Mouse (Mus musculus) ovary, adult 2 months (tissue): ENCODE results near the gene Cntn2. TPM values are rescaled to one million over a fixed set of nuclear protein-coding genes. Genes with fewer than 3 reads are reported as not detected.

ENCODE experiments used
- polyA plus RNA-seq: library from polyadenylated mRNA; depleted of rRNA; stranded (reverse); fragments of >200 nt; gene quantifications from 2 replicates; pipeline ENCODE4 v1.2.3, GENCODE M21; 2012; rRNA removed

The Cntn2 gene
- 1.3 and 2.0 TPM in 2 replicates for polyA plus RNA-seq

DNA sequence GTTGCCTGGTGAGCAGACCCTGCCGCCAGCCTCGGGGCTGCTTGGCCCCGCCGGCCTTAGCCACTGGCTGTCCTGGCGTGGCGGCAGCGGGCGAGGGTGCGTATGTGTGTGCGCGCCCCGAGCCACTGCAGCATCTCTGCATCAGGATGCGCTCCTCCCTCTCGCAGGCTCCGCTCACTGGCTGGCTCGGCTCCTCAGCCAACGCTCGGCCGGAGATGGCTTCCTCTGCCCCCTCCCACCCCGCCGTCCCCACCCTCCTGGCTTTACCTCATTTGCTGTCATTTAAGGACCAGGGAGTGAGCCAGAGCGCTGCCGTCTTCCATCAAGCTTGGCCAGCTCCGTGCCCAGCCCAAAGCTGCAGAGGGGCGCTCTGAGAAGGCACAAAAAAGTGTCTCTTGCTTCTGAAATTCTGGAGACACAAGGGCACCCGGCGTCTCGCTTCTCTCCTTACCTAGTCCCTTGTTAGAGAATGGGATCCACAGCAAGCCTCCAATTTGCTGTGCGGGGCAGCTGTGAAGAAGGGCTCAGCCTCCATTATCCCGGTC is at the start of gene Cntn2:
Gene Cntn2 (minus strand): TSS at position 495 of the 545 bp plus-strand sequence.

DNA sequence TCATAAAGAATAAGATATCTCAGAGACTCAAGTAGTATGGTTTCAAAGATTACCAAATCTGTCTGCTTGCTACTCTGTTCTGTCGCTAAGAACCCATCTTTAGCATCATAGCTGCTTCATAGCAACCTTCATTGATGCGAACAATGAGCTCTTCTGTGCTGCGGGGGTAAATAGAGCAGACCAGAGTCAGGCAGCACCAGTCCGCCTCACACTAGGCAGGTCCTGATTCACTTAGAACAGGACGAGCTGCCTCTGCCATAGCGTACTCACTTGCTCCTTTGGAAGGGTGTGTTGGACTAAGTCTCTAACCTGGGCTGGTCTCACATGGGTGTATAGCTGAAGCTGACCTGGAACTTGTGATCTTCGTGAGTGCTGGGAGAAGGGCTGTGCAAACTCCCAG is 37.0 kb downstream of the Cntn2 start, which contains the start of gene Tmem81:
Gene Tmem81 (plus strand): TSS at position 173 of the 400 bp plus-strand sequence.

GRCm38 (mm10) chr1:132476928-132477691 is 65.9 kb downstream of the Cntn2 start, which contains the start of gene Rbbp5:
TSS of gene Rbbp5 (plus strand) at chr1:132477365.

Other genes starting within 250 kb of the Cntn2 start
- 1.6 and 1.7 TPM in 2 replicates for gene Klhdc8a, start 244.6 kb downstream of the Cntn2 start, polyA plus RNA-seq
- 5.9 and 6.9 TPM in 2 replicates for gene Nuak2, start 227.1 kb downstream of the Cntn2 start, polyA plus RNA-seq
- gene Tmcc2, start 152.0 kb downstream of the Cntn2 start, polyA plus RNA-seq: 20.9 and 21.6 TPM in 2 replicates
- gene Dstyk, start 125.7 kb downstream of the Cntn2 start, polyA plus RNA-seq: 15.3 and 19.1 TPM in 2 replicates
- 9.5 and 11.5 TPM in 2 replicates for gene Rbbp5, start 65.9 kb downstream of the Cntn2 start, polyA plus RNA-seq
- gene Tmem81, start 37.0 kb downstream of the Cntn2 start, polyA plus RNA-seq: 1.2 and 1.8 TPM in 2 replicates
- 0.35 and 0.40 TPM in 2 replicates for gene Nfasc, start 198.5 kb upstream of the Cntn2 start, polyA plus RNA-seq